Mouse (Mus musculus) frontal cortex, adult 2 months (tissue): Measurements from ENCODE around the gene Gdf2. TPM values are rescaled to one million over a fixed set of nuclear protein-coding genes. Genes with fewer than 3 reads are reported as not detected.

Experiments
- DNase-seq, 2 experiments: peaks; one replicate each; pipeline ENCODE4 v3.0.0; 2022; ENCODE audit warnings: low spot score in 1 of 2; ENCODE audit errors: extremely low spot score in 1 of 2
- polyA plus RNA-seq: library from polyadenylated mRNA; depleted of rRNA; stranded (reverse); fragments of >200 nt; gene quantifications from 2 replicates; pipeline ENCODE4 v1.2.3, GENCODE M21; 2012; rRNA removed

Gene Gdf2
- 0.04 TPM in 1 of 2 replicates, not detected in the other for polyA plus RNA-seq

DNA sequence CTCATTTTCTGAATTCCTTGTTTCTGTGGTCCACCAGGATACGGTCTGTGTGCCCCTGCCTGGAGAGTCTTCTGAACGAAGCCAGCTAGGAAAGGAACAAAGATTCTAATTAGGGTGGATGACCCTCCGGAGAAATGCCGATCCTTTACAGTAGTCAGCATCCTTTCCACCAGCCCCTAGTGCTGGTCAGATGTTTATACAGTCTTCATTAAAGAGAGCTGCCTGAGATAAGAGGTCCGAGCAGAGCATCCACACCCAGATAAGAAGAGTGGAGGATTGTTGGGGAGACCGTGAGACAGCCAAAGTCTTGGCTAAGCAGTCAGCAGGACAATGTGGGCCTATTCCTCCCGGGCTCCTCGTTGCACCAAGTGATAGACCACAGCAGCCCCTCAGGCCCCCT, at the start of gene Gdf2:
Gene Gdf2 (plus strand): TSS at position 301 of the 400 bp plus-strand sequence.
- DNase-seq = no peak

DNA sequence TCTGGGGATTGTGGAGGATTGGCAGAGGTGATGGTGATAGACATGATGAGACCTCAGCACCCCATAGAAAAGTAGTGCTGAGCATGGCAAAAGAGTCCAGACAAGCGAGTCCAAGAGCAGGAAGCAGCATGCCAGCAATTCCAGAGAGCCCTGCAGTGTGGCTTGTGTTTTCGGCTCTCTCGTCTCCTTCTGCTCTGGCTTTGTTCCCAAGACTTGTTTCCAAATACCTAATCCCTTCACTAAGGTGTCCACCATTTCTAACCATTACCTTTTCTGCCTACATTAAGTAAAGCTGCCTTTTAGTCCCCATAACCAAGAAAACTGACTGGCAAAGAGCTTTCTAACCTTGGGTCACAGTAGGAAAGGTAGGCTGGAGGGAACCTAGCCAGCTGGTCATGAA, 49.3 kb upstream of the Gdf2 start:
- no peak for DNase-seq

DNA sequence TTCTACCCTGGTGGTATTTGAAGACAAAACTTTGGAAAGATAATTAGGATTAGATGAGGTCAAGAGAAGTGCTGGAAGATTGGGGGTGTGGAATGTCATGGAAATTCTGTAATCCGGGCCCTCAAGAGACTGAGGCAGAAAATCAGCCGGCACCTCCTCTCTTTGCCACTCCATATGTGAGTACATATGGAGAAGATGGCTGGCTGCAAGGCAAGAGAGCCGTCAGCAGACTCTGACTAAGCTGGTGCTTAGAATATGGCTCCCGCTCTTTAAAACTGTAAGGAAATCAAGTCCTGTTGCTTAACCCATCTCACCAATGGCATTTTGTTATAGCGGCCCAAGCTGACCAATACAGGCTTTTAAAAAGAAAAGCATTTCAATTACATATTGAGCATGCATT, 45.1 kb upstream of the Gdf2 start:
- peak in 1 of 2 experiments; percentile 58 for DNase-seq

DNA sequence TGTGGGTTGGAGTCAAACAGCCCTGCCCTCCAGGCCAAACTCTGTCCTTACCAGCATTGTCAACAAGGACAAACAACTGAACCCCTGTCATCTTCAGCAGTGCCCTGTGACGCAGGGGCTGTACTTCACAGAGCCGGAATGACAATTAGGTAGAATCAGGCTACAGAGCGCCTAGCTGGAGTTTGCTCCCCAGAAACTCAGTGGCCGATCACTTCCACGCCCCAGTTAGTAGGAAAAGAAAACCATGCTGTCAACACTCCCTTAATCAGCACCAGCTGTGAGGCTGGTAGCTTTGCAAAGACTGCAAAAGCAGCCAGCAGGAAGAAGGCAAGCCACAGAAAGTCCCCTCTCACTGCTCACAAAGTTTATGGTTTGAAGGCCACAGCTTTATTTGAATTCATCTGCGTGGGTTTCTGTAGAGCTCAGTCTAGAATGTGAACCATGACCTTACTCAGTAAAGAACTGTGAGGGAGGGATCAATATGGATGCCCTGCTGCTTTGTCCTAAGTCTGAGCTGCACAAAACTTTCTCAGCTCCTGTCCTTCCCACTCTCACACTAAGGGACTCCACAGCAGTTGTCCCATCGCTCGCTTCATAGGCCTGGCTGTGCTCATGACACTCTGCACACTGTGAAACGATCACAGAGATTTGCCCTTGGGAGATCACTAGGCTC, 44.1 kb upstream of the Gdf2 start:
- DNase-seq = peak in 1 of 2 experiments; percentile 25

DNA sequence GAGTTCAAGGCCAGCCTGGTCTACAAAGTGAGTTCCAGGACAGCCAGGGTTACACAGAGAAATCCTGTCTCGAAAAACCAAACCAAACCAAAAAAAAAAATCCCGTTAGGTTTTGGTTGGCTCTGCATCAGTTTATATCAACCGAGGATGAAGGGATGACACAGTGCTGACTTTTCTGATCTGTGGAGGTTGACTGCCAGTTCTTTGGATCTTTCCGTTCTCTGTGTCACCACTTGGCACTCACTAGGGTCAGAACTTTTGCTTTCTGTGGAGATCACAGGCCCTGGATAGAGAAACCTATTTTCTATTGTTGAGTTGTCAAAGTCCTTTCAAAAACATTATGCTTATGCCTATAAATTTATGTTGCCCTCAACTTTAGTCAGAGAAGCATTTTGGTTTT, 38.1 kb upstream of the Gdf2 start:
- DNase-seq = no peak

DNA sequence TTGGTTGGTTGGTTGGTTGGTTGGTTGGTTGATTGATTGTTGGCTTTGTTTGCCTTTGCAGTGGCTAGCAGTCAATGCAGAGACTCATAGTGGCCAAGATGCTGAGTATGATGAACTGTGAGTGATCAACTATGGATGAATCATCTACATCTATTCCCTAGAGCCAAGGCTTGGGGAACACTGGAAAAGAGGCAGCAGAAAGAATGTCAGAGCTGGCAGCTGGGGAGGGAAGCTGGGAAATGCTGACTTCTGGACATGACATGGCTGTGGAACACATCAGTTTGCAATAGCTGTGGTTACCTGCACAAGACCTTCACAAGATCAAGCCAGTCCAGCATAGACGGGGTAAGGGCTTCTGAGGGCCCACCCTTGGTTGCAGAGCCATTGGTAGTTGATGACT, 37.6 kb upstream of the Gdf2 start:
- no peak for DNase-seq

DNA sequence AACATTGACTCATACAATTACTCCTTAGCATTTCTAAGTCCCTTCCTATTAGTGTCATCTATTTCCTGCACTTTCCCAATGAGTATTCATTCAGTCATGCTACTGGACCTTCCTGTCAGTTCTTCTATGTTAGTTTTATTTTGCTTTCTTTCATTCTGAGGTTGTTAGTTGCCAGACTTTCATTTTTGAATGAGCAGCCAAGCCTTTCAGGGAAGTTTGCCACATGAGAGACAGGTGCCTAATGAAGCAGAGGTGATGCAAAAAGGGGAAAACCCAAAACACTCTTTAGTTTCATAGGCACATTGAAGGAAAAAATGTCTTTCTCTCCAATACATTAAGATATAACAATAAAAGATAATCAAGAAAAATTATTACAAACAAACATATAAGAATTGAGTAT, 36.0 kb upstream of the Gdf2 start:
- no peak for DNase-seq

DNA sequence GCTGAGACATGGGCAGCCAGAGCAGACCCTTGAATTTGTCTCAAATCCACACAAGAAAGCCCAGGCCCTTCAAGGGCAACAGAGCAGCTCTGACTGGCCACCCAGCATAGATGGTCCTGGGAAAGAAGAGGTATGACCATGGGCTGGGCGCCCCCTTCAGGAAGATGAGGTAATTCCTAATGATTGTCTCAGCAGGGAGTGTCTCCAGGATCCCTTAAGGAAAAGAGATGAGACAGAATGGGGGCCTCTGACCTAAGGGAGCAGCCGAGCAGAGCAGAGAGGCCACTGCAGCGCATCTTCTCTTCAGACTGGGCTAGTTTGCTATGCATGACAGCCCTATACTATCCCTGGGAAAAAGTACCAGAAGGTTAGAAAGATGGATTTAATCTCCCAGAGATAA, 27.1 kb upstream of the Gdf2 start:
- DNase-seq = peak in 1 of 2 experiments; percentile 71

DNA sequence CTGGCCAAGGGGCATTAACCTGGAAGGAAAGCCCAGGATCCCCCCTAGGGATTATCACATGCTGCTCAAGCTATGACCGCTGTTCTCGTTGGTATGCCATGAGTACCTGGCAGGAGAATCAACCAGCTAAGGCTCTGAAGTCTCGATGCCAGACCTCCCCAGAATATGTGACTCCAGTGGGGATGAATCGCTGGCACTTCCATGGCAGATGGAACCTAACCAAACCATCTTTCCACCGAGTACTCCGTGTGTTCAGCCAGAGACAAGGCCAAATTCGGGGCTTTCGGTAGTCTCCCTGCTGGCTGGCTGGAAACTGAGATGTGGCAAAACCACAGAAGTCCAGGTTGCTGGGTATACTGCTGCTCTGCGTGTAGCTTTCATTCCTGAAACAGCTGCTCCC, 26.6 kb upstream of the Gdf2 start:
- no peak for DNase-seq

DNA sequence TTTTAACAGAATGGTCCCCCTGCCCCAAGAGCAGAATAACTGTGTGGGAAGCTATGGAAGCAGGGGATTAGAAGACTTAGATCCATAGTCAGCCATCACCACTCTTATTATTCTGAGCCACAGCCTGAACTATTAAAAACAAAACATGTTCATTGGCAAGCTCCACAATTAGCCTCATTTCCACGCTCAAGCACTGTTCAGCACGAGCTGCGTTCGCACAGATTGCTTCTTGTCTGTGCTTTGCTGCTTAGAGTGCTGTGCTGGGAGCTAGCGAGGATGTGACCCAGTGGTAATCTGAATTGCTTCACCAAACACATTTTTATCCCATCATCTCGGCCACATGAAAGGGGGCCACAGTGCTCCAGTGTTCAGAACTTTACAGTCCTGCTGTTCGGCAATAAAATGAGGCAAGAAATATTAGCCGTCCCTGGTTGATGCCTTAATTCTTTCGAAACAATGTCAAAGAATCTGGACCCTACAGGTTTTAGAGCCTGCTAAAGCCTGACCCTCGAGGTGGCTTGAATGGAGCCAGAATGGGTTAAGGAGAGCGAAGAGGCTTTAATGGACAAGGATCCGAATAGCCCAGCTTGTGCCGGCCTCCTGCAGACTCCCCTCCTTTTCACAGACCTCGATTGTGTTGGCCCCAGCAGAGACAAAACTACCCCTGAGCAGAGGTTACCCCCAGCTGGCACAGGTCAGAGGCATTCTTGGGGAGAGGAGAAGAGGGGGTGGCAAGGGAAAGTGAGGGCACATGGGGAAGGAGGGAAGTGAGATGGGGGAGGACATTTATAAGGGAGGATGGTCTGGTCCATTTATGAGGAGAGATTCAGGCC, 19.9 kb upstream of the Gdf2 start:
- peak in 1 of 2 experiments; percentile 36 for DNase-seq

DNA sequence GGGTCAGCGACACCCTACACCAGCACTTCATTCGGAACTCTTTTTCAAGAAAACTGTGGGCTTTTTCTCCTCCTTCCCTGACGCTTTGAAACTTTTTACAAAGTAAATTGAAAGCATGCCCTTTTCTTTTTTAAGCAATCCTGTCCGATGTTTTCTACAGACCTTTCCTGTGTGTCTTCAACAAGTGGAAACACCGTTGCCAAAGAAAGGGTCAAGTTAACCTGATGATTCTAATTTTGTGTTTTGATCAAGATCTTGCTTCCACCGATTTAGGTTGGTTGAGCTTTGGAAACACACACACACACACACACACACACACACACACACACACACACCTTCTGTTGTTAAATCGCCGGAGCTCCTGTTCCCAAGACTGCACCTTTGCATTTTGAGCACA, 18.1 kb upstream of the Gdf2 start:
- no peak for DNase-seq

DNA sequence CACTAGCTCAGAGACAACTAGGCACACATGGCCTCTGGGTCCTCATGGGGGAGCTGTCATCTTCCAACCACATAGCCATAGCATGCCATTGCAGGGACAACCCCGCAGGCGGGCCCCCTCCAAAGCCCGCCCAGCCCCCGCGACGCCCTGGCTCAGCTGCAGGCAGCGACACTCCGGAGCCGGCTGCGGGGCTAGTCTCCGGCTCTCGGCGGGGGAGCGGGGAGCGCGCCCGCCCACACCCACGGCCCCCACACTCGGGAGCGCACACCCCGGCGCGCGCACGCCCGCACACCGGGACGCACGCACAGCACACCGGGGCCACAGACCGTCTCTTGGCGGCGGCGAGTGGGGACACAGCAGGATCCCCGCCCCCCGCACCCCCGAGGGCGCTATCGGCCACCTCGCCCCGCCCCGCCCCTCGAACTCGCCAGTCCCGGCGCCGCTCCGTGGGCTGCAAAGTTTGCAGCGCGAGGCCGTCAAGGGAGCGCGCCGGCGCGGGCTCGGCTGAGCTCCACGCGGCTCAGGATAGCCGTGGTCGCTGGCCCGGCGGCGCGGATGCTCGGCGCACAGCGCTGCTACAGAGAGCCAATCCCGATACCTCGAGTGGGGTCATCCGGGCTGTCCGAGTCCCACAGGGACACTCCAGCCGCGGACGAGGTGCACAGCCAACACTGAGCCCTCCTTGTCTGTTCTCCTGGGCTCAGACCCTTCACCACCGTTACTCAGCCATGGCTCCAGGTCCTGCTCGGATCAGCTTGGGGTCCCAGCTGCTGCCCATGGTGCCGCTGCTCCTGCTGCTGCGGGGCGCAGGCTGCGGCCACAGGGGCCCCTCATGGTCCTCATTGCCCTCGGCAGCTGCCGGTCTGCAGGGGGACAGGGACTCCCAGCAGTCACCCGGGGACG, 17.4 kb upstream of the Gdf2 start, which contains the start of gene Gdf10:
Gene Gdf10 (plus strand): TSS at position 420 of the 903 bp plus-strand sequence.
- DNase-seq = peak in 1 of 2 experiments; percentile 19

DNA sequence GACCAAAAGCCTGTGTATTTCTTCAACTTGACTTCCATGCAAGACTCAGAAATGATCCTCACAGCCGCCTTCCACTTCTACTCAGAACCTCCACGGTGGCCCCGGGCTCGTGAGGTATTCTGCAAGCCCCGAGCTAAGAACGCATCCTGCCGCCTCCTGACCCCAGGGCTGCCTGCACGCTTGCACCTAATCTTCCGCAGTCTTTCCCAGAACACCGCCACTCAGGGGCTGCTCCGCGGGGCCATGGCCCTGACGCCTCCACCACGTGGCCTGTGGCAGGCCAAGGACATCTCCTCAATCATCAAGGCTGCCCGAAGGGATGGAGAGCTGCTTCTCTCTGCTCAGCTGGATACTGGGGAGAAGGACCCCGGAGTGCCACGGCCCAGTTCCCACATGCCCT, 9.0 kb upstream of the Gdf2 start:
- DNase-seq = no peak

DNA sequence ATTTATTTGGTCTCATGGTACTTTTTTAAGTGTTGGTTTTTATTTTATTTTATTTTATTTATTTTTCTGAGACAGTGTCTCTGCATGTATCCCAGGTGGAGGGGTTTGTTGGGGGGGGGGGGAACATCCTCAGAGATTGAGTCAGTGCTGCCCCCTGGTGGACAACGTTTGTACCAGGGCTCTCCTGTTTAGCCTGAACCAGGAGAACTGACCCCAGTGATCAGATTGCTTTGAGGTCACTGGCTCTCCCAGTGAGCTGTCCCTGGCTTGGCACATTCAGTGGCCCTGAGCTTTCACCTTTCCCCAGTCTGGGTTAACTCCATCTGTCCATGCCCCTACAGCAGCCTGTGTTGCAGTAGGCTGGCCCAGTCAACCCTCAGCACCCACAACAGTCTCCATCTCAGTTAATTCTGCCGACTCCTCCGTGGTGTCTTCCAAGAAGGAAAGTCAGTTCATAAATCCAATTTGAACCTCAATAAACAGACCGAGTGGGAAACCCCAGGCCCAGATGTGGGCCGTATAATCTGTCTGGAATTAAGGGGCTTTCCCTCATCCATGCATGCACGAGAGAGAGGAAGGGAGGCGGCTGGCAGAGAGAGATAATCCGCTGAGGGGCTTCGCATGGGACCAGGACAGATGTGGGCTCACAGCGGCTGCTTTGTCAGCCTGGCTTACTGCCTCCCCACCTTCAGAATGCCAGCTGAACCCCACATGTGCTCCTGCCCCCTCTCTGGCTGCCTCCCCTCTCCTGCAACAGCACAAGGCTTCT, 7.7 kb upstream of the Gdf2 start:
- peak in 1 of 2 experiments; percentile 81 for DNase-seq

DNA sequence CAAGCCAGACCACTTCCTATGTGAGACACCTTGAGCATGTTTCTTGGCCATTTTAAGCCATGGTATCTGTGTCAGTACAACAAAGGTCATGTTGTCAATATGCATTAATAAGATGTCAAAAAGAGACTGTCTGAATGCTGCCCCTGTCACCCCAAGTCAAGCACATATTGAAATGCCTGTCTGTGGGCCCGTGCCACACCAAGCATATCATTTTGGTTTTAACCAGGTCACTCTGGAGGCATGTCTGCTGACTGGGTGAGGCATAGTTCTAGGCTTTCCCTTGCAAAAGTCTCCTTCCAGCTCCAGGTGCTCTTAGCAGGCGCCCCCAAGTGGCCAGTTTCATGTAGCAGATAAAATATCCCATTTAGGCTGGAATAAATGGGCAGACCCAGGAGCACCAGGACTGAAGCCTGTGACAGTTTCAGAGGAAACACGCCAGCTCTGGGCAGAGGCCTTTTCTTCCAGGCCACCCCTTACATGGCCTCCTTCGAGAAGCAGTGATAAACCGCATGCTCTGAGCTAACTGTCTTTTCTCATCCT, 7.0 kb upstream of the Gdf2 start:
- peak in 1 of 2 experiments; percentile 84 for DNase-seq

DNA sequence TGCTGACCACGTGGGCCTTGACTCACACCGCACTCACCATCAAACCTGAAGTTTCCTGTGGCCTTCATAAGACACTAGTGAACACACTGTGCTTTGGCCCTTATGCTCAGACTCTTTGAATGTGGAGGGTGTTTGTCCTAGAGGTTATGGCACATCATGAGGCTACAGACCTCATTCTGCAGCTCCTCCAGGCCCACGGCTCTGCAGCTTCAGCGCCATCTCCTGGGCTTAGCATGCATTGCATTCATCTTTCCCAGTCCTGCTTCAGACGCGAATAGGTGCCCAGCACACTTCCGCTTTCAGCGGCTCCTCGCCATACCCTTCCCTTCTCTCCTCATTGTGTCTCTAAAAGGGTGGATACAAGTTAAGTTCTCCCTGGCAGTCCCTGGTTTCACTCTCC, 1.7 kb upstream of the Gdf2 start:
- peak in 1 of 2 experiments; percentile 88 for DNase-seq

DNA sequence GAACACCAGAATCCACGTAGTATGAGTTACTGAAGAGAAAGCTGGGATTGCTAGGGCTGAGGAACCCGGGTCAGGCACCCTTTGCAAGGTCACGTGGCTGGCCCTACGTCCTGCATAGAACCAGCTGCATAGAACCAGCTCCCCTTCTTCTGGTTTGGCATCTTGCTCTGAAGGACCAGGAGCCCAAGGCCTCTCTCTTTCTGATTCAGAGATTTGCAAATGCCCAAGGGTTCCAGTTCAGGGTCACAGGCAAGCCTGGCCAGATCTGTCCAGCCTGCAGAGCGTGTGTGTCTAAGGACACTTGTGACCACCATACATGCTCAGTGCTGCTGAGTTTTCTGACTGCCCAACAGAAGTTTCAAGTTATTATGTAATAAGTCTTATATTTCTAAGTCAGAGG, 1.4 kb downstream of the Gdf2 start:
- no peak for DNase-seq

DNA sequence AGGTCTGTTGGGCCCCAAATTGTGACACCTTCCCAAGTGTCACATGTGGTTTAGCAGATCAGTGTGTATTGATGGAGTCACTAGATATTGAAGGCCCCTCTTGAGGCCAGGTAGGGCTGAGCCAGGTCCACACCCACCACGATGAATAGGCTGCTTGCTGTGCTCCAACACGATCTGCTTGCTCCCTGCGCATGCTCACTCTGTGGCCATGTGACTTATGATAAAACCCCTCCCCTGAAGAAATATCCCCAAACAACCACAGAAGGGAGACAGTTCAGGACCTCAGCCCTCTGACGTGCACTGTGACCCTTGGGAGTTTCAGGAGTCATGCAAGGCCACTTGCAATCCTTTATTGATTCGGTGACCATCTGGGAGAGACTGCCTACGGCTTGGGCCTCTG, 5.3 kb downstream of the Gdf2 start:
- DNase-seq = no peak

DNA sequence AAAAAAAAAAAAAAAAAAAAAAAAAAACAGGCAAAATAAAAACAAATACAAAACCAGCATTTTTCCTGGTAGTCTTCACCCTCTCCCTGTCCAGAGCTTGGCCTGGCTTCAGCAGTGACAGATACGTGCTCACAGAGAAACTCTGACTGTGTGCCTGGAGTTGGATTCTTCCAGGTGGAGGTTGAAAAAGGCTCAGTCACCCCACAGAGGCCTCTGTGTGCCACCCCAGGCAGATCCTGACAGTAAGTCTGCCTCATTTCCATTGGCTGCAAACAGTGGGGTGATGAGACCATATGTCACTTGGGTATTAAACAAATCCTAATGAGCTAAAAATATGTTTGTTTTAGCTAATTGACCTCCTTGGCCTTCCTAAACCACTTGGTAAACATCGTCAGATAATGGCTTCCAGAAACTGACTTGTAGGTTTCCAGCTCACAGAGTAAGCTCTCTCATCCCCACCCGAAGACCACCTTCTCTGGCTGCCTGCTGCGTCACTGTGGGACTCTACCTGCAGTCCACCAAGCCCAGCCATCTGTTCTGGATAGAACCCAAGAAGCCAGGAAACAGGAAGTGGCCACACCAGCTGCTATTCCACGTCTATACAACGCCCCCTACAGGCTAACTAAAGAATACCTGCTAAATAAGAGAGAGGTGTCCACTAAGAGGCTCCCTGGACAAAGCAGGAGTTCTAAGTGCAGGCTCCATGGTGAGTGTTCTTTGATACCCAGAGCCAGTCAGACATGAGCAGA, 11.6 kb downstream of the Gdf2 start:
- no peak for DNase-seq
